Mouse (Mus musculus): Measurements from ENCODE around the gene Slc7a11. TPM values are rescaled to one million over a fixed set of nuclear protein-coding genes. Genes with fewer than 3 reads are reported as not detected.

Gene Slc7a11
- polyA plus RNA-seq, 3 experiments from 2014 or later = 0.15 to 0.31 TPM; not detected in 1

GRCm38 (mm10) chr3:49973994-49974393, 469.4 kb downstream of the Slc7a11 start:
- ATAC-seq = no peak

GRCm38 (mm10) chr3:49965569-49965968, 477.8 kb downstream of the Slc7a11 start:
- no peak for ATAC-seq

- no peak for ATAC-seq
These were observed 482.8 kb downstream of the Slc7a11 start for GRCm38 (mm10) chr3:49960581-49960980.

- no peak for ATAC-seq
These were observed 496.6 kb downstream of the Slc7a11 start for GRCm38 (mm10) chr3:49946845-49947244.

GRCm38 (mm10) chr3:49944783-49945182, 498.6 kb downstream of the Slc7a11 start:
- ATAC-seq = no peak

GRCm38 (mm10) chr3:49937611-49938010, 505.8 kb downstream of the Slc7a11 start:
- no peak for ATAC-seq

- no peak for ATAC-seq
These were observed 513.9 kb downstream of the Slc7a11 start for GRCm38 (mm10) chr3:49929496-49929895.

- ATAC-seq = no peak
These were observed 514.7 kb downstream of the Slc7a11 start for GRCm38 (mm10) chr3:49928509-49929263.

GRCm38 (mm10) chr3:49913929-49914328, 529.5 kb downstream of the Slc7a11 start:
- no peak for ATAC-seq

GRCm38 (mm10) chr3:49910922-49911321, 532.5 kb downstream of the Slc7a11 start:
- ATAC-seq = no peak

- no peak for ATAC-seq
These were observed 534.7 kb downstream of the Slc7a11 start for GRCm38 (mm10) chr3:49908426-49909341.

GRCm38 (mm10) chr3:49893945-49894344, 549.5 kb downstream of the Slc7a11 start:
- no peak for ATAC-seq

GRCm38 (mm10) chr3:49887359-49887758, 556.1 kb downstream of the Slc7a11 start:
- no peak for ATAC-seq

GRCm38 (mm10) chr3:49886220-49886945, 557.0 kb downstream of the Slc7a11 start:
- no peak for ATAC-seq

- no peak for ATAC-seq
These were observed 562.9 kb downstream of the Slc7a11 start for GRCm38 (mm10) chr3:49880496-49880895.

- ATAC-seq = no peak
These were observed 572.6 kb downstream of the Slc7a11 start for GRCm38 (mm10) chr3:49870786-49871185.

- ATAC-seq = no peak
These were observed 575.3 kb downstream of the Slc7a11 start for GRCm38 (mm10) chr3:49867951-49868584.

- no peak for ATAC-seq
These were observed 576.1 kb downstream of the Slc7a11 start for GRCm38 (mm10) chr3:49867147-49867950.

- no peak for ATAC-seq
These were observed 577.3 kb downstream of the Slc7a11 start for GRCm38 (mm10) chr3:49866061-49866515.

GRCm38 (mm10) chr3:49856797-49857196, 586.6 kb downstream of the Slc7a11 start:
- no peak for ATAC-seq

- no peak for ATAC-seq
These were observed 589.1 kb downstream of the Slc7a11 start for GRCm38 (mm10) chr3:49854277-49854676.
